Mouse (Mus musculus): Measurements from ENCODE around the gene Ovca2. TPM values are rescaled to one million over a fixed set of nuclear protein-coding genes. Genes with fewer than 3 reads are reported as not detected.

Gene Ovca2
- polyA plus RNA-seq, 1 experiment = 21.1 TPM

DNA sequence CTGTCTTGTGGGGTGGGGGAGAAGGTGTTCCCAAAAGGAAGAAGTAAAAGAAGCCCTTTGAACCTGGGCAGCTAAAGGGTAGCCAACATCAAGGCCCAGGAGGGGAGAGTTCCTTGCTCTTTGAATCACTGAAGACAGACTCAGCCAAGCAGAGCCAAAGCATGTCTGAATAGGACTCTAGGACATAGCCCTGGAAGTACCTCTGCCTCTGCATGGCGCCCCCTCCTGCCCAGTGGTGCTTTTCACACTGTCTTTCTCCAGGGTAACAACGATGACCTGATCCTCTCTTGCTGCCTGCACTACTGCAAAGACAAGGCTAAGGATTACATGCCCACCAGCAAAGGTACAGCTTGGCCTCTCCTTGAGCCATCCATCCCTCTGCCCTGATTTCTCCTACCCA is 19.1 kb downstream of the Ovca2 start:
- TF ChIP-seq CTCF (IDR thresholded peaks at IDR 0.05; ENCODE audit: insufficient read depth, low read length) (peak; percentile 71), POLR2A (IDR thresholded peaks at IDR 0.05; ENCODE audit: borderline replicate concordance, extremely low read depth, low read depth, low read length) (no peak)
- WGBS = 50% methylated on average over 2 of the region's 2 CpGs
- DNase-seq = no peak
- Histone ChIP-seq H3K4me1 (ENCODE audit: control insufficient read depth, insufficient read depth, low read length) (peaks cover 5% of the 10 kb centered on the region), H3K4me3 (replicated peaks; ENCODE audit: extremely low read depth, low read depth, low read length) (no peak overlapping the region)

DNA sequence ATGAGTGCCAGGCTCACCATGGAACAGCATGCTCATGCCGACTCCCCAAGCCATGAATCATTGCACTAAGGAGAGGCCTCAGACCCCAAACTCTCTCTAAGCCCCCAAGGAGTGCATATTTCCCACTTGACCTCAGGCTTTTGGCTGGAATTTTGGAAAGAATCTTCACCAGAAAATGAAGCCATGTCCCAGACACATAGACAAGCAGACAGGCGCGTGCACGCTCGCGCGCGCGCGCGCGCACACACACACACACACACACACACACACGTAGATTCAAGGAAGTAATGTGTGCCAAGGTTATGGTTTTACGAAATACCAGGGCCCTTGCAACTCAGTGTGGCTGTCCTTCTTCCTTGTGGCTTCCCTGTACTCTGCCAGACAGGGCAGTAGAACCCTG is 20.2 kb downstream of the Ovca2 start:
- WGBS = 72% methylated on average over 14 of the region's 14 CpGs
- Histone ChIP-seq H3K4me1 (ENCODE audit: control insufficient read depth, insufficient read depth, low read length) (peaks cover 6% of the 10 kb centered on the region), H3K4me3 (replicated peaks; ENCODE audit: extremely low read depth, low read depth, low read length) (no peak overlapping the region)
- no peak for TF ChIP-seq CTCF (IDR thresholded peaks at IDR 0.05; ENCODE audit: insufficient read depth, low read length)
- TF ChIP-seq POLR2A (IDR thresholded peaks at IDR 0.05; ENCODE audit: borderline replicate concordance, extremely low read depth, low read depth, low read length) = no peak
- no peak for DNase-seq

DNA sequence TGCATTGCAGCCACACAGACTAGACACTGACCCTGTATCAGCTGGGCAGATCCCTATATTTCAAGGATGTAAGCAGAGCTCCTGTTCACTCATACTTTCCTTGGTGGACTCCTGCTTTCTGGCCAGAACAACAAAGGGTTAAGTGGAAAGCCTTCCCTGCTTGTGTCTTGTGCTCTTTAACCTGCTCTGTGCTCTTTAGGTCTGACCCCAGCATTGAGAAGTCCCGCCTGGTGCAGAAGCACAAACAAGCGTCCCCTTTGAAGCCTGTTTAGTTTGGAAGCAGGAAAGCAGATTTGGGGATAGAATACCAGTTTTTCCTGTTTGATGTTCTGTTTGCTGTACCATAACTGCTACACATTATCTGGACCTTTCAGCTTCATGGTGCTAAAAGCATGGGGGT is 20.7 kb downstream of the Ovca2 start:
- H3K4me1 ChIP-seq (ENCODE audit: control insufficient read depth, insufficient read depth, low read length) = peaks cover 10% of the 10 kb centered on the region
- DNase-seq = no peak
- no peak overlapping the region for H3K4me3 ChIP-seq (replicated peaks; ENCODE audit: extremely low read depth, low read depth, low read length)
- WGBS = 65% methylated on average over 2 of the region's 2 CpGs
- TF ChIP-seq POLR2A (IDR thresholded peaks at IDR 0.05; ENCODE audit: borderline replicate concordance, extremely low read depth, low read depth, low read length) (no peak), CTCF (IDR thresholded peaks at IDR 0.05; ENCODE audit: insufficient read depth, low read length) (no peak)

DNA sequence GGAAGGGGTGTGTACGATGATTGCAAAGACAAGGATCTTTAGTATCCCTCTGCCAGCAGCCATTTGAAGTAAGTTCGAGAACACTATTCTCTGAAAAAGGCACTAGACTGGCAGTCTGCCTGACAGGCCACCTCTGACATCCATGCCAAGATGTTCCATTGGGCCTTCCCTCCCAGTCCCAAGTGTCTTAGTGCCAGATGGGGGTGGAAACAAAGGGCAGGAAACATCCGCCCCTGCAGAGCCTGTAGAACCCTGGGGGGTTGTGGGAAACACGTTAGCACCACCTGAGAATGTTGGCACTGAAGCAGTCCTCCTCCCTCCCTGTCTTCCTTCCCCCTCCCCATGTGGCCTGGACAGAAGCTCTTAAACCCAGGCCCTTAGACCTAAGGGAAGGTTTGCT is 21.6 kb downstream of the Ovca2 start:
- no peak for TF ChIP-seq POLR2A (IDR thresholded peaks at IDR 0.05; ENCODE audit: borderline replicate concordance, extremely low read depth, low read depth, low read length)
- TF ChIP-seq CTCF (IDR thresholded peaks at IDR 0.05; ENCODE audit: insufficient read depth, low read length) = no peak
- H3K4me3 ChIP-seq (replicated peaks; ENCODE audit: extremely low read depth, low read depth, low read length) = no peak overlapping the region
- WGBS = 46% methylated on average over 4 of the region's 4 CpGs
- no peak for DNase-seq
- H3K4me1 ChIP-seq (ENCODE audit: control insufficient read depth, insufficient read depth, low read length) = peaks cover 16% of the 10 kb centered on the region

DNA sequence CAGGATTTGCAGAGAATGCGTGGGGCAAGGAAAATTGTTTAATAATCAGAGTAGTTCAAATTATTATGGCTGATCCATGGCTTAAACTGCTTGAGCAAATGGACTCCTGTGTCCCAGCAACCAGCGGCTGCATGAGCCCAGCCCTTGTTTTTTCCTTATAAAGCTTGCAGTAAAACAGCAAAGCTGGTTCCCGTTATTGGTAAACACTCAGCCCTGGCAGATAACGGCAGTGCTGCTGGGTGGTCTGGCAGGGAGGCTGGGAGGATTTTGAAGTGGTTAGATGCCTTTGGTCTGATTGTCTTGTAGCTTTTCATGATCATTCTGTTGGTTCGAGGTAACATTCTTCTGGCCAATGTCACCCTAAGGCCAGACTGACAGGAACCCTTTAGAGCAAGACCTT is 22.2 kb downstream of the Ovca2 start:
- WGBS = 44% methylated on average over 5 of the region's 5 CpGs
- H3K4me3 ChIP-seq (replicated peaks; ENCODE audit: extremely low read depth, low read depth, low read length) = no peak overlapping the region
- no peak for DNase-seq
- TF ChIP-seq POLR2A (IDR thresholded peaks at IDR 0.05; ENCODE audit: borderline replicate concordance, extremely low read depth, low read depth, low read length) = no peak
- TF ChIP-seq CTCF (IDR thresholded peaks at IDR 0.05; ENCODE audit: insufficient read depth, low read length) = no peak
- peaks cover 16% of the 10 kb centered on the region for H3K4me1 ChIP-seq (ENCODE audit: control insufficient read depth, insufficient read depth, low read length)

DNA sequence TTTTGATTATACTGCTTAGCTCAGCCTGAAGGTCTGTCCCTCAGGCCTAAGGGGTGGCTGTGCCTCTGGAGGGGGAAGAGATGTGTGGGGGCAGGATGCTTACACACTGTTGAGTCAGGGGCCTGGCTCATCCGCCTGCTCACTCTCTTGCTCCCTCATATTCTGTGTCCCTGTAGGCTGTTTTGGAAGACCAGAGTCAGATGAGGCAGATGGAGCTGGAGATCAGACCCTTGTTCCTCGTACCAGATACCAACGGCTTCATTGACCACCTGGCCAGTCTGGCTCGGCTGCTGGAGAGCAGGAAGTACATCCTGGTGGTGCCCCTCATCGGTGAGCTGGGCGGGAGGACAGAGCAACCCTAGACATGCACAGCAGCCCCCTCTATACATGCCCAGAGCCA is 22.6 kb downstream of the Ovca2 start:
- peaks cover 16% of the 10 kb centered on the region for H3K4me1 ChIP-seq (ENCODE audit: control insufficient read depth, insufficient read depth, low read length)
- no peak for DNase-seq
- 52% methylated on average over 6 of the region's 6 CpGs for WGBS

DNA sequence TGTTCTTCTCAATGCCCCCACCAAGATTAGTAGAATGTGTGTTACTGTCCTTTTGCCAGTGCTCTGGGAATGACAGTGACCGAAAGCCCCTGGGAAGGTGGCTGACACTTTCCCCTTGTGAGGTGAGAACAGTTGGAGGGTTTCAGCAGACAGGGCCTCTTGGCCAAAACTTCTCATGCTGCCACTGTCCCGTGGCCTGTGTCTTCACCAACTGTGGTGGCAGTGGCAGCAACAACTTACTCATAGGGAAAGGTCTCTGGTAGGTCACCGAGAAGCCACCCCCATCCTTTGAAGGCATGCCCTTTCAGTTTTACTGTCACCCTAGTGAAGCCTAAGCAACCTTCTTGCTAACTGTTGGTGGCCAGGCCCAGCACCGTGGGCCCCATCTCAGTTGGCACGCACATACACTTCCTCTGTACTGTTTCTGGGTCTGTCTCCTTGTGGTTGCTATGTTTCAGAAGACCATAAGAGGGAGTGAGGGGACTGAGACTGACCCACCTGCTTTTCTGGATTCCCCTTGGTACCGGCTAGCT is 24.5 kb downstream of the Ovca2 start:
- Histone ChIP-seq H3K4me1 (ENCODE audit: control insufficient read depth, insufficient read depth, low read length) (peaks cover 16% of the 10 kb centered on the region), H3K4me3 (replicated peaks; ENCODE audit: extremely low read depth, low read depth, low read length) (no peak overlapping the region)
- TF ChIP-seq CTCF (IDR thresholded peaks at IDR 0.05; ENCODE audit: insufficient read depth, low read length) (no peak), POLR2A (IDR thresholded peaks at IDR 0.05; ENCODE audit: borderline replicate concordance, extremely low read depth, low read depth, low read length) (no peak)
- WGBS = 46% methylated on average over 6 of the region's 6 CpGs
- DNase-seq = peak; percentile 9

More for the DNA sequence above, 22.6 kb downstream of the Ovca2 start:
- TF ChIP-seq POLR2A (IDR thresholded peaks at IDR 0.05; ENCODE audit: borderline replicate concordance, extremely low read depth, low read depth, low read length) (no peak), CTCF (IDR thresholded peaks at IDR 0.05; ENCODE audit: insufficient read depth, low read length) (no peak)
- H3K4me3 ChIP-seq (replicated peaks; ENCODE audit: extremely low read depth, low read depth, low read length) = no peak overlapping the region

DNA sequence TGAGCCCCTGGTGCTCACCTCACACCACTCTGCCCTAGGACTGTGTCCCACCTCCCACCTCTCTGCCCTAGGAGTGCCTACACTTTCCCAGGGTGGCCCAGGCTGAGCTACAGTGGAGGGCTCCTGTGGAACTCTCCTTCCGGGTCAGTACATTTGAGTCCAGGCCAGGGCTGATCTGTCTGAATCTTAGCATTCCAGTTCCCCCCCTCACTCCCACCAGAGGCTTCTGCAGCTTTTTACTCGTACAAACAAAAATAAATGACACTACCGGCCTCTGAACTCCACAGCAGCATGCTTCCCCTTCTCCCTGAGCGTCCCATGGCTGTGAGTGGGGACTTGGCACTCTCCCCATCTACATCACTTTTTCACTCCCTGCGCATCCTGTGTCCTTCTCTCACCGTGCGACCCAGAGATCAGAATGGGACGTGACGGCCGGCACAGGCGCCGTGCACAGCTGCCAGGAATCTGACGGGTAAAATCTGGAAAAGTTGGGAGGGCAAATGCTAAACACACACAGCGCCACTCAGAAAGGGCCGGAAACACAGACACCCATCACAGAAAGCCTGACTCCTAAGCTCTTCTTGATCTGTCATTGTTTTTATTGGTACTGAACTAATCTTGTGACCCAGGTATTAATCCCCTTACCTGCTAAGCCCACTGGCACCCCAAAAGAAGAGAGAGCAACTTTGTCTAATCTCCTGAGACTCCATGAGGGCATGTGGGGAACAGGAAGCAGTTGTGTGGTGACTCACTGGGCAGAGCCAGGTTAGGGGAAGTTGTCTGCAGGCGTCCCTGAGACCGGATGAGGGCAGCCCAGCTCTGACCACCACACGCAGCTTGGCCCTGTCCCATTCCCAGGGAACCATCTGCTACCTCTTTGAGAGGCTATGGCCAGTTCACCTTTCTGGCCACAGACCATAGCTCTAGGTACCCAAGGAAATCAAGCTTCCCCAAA is 25.8 kb downstream of the Ovca2 start:
- 0 out of 2 replicates have a peak, but pooled peaks have one; percentile 2 for TF ChIP-seq CTCF (IDR thresholded peaks at IDR 0.05; ENCODE audit: insufficient read depth, low read length)
- TF ChIP-seq POLR2A (IDR thresholded peaks at IDR 0.05; ENCODE audit: borderline replicate concordance, extremely low read depth, low read depth, low read length) = no peak
- 35% methylated on average over 18 of the region's 18 CpGs for WGBS
- peaks cover 18% of the 10 kb centered on the region for H3K4me1 ChIP-seq (ENCODE audit: control insufficient read depth, insufficient read depth, low read length)
- no peak overlapping the region for H3K4me3 ChIP-seq (replicated peaks; ENCODE audit: extremely low read depth, low read depth, low read length)
- DNase-seq = peak; percentile 16

DNA sequence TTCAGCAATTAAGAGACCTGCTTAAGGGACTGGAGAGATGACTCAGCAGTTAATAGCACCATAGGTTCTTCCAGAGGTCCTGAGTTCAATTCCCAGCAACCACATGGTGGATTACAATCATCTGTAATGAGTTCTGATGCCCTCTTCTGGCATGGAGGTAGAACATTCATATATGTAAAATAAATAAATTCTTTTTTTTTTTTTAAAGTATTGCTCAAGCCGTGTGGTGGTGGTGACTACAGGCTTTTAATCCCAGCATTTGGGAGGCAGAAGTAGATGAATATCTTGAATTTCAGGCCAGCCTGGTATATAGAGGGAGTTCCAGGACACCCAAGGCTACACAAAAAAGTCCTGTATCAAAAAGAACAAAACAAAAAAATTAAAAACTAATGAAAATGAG is 28.3 kb downstream of the Ovca2 start:
- no peak for DNase-seq
- Histone ChIP-seq H3K4me1 (ENCODE audit: control insufficient read depth, insufficient read depth, low read length) (peaks cover 13% of the 10 kb centered on the region), H3K4me3 (replicated peaks; ENCODE audit: extremely low read depth, low read depth, low read length) (no peak overlapping the region)
- 56% methylated on average over 1 of the region's 1 CpGs for WGBS
- TF ChIP-seq CTCF (IDR thresholded peaks at IDR 0.05; ENCODE audit: insufficient read depth, low read length) = no peak
- TF ChIP-seq POLR2A (IDR thresholded peaks at IDR 0.05; ENCODE audit: borderline replicate concordance, extremely low read depth, low read depth, low read length) = no peak

All from lung, adult 2 months (tissue).